Mouse (Mus musculus): ENCODE results near the gene 4930442H23Rik.
A peak's percentile ranks its signal among the peaks of the same experiment; 100 is the strongest.

Gene 4930442H23Rik

DNA sequence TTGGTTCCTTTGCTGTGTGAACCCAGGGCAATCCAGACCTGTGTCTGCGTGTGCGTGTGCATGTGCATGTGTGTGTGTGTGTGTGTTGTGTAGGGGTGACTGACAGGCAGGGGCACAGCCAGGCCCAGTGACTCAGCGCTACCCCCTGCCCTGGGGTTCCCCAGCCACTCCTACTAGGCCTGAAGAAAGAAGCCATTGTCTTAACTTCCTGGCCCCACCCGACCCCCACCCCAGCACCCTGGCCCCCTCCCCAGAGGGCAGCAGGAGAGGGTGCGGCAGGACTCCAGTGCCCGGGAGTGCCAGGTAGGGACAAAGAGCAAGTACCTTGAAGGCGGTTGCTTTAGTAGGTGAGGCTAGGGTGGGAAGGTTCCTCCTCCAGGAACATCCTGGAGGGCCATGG lies 37.9 kb downstream of the 4930442H23Rik start:
- DNase-seq (ENCODE audit: low read depth, low spot score), result peak; percentile 65

DNA sequence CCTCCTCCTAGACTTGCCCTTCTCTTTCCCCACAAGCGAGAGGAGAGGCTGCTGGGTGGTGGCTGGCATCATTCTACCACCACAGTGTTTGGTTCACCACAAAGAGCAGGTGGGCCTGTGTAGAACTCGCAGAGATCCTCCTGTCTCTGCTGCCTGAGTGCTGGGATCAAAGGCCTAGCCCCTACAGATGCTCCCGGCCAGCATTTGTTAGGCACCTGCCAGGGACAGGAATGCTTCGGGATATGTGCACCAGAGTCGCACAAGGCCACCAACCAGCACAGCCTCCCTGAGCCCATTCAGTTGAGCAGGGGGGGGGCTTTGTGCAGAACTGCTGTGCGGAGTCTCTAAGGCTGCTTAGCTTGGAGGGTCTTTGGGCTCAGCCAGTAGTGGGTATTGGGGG lies 38.3 kb downstream of the 4930442H23Rik start:
- no peak for DNase-seq (ENCODE audit: low read depth, low spot score)

DNA sequence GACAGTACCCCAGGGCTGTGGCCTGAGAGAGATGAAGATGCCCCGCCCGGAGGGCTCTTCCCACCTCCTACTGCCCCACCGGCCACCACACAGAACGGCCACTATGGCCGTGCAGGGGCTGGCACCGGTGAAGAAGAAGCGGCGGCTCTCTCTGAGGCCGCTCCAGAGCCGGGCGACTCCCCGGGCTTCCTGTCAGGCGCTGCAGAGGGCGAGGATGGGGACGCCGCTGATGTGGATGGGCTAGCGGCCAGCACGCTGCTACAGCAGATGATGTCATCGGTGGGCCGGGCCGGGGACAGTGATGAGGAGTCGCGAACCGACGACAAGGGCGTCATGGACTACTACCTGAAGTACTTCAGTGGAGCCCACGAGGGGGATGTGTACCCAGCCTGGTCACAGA lies 39.0 kb downstream of the 4930442H23Rik start:
- DNase-seq (ENCODE audit: low read depth, low spot score), result no peak

DNA sequence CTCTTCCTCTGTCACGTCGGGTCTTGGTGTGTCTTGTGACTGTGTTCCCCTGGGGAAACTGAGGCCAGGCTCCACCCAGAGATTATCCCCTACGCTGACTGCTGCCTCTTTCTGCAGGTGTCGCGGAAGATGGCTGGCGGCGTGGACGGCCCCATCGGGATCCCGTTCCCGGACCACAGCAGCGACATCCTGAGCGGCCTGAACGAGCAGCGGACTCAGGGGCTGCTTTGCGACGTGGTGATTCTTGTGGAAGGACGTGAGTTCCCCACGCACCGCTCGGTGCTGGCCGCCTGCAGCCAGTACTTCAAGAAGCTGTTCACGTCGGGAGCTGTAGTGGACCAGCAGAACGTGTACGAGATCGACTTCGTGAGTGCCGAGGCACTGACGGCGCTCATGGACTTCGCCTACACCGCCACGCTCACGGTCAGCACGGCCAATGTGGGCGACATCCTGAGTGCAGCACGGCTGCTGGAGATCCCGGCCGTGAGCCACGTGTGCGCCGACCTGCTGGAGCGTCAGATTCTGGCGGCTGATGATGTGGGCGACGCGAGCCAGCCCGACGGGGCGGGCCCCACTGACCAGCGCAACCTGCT lies 39.7 kb downstream of the 4930442H23Rik start:
- no peak for DNase-seq (ENCODE audit: low read depth, low spot score)

DNA sequence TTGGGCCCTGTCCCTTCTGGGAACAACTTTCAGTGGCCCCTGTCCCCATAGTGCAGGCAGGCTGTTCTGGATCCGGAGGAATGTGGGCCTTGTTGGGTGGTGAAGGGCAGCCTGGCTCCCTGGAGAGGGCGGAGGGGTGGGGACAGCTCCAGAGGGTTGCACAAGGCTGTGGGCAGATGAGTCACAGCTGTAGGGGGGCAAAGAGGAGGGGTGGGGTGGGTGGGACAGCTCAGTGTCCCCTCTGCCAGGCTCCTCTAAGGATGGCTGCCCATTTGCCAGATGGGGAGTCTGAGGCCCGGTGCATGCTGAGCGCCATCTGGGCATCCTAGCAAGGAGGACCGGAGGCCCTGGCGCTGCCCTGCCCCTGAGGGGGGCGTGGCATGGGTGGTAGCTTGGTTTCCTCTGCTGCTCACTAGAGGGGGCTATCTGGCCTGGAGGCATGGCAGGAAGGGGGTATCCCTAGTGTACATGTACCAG lies 40.5 kb downstream of the 4930442H23Rik start:
- DNase-seq (ENCODE audit: low read depth, low spot score), result peak; percentile 70

DNA sequence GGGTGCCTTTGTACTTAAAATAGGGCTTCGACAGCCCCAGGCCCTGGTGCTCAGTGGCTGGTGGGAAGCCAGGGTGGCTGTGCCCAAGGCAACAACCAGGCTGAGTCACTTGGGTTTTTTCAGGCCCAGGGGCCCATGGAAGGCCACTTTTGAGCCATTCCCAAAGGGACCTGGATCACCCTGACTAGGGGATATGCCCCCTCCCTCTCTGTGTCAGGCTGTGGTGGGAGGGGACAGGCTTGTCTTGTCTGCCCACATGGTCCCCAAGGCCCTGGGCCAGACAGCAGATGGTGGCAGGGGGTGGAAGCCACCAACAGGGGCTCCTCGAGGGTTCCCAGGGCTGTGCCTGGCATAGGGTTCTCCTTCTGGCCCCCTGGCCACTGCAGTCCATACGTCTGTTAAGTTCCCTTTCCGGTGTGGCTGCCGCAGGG lies 41.1 kb downstream of the 4930442H23Rik start:
- DNase-seq (ENCODE audit: low read depth, low spot score), result peak; percentile 59

DNA sequence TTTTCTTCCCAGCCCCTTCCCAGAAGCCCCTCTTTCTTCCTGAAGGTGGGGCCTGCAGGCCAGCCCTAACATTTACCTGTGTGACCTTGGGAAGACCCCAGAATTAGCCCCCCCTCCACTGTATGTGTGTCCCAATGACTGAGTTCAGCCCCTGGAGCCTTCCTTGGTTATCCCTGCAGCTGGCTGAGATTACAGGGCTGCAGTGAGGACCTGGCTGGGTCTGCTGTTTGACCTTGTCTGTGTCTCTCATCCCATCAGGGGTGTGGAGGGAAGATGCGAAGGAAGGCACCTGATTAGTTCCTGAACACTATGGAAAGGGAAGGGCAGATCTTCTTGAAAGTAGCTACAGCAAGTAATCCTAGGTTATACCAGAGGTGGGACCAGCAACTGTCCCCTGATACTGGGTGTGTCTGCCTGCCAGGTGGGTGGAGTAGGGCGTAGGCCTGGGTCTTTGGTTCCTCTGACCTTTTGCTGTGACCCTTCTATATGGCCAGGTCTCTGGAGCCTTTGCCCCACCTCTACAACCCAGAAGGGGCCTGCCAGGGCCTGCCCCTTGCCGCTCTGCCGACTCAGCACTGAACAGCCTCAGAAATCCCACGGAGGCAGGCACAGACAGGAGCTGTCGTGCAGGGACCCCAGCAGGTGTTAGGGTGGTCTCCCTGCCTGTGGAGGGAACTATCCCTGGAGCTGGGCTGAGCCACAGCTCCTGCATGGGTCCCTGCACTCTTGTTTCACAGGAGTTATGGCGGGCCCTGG lies 42.0 kb downstream of the 4930442H23Rik start:
- DNase-seq (ENCODE audit: low read depth, low spot score), result no peak

DNA sequence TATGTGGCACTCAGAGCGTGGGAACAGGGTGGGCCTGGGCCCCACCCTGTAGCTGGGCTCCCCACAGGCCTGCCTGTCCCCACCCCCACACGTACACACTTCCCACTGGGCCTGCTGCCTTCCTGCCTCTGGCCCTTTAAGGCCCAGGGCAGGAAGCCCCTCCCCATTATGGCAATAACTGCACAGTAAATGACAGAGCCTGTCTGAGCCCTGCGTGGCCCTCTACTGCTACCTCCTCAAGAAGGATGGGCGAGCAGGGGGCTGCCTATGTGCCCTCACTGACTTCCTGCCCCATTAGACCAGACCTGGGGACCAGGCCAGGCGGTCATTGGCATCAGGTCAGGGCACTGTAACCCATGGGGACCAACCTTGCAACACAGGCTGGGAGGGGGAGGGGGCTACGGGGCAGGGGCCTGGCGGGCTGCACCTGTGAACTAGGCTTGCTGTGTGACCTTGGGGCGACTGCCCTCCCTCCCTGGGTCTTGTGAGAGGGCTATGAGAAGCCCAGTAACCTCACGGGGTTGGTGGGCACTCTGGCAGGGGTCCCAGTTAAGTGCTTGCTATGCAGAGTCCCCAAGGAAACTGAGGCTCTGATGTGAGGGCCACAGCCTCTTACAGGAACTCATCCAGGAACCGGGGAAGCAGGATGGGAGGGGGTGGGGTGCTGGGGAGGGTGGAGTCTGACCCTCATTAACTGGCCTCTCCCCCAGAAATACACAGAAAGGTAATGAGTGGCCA lies 42.8 kb downstream of the 4930442H23Rik start:
- no peak for DNase-seq (ENCODE audit: low read depth, low spot score)

DNA sequence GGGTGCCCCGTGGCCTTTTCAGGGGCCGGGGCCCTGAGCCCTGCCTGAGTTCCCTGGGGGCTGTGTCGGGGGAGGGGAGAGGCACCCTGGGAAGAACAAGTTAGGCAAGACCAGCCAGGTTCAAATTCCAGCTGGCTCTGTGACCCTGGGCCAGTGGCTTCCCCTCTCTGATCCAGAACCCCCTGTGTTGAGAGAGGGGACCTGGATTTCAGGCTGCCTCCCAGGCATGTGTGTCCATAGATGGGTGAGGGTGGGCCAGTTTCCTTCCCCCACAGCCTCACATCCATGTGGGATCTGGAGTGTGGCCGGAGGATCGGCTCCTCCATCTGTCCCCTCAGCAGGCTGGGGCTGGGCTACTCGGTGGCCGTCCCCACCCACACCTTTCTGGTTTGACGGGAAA lies 43.6 kb downstream of the 4930442H23Rik start:
- DNase-seq (ENCODE audit: low read depth, low spot score), result no peak

DNA sequence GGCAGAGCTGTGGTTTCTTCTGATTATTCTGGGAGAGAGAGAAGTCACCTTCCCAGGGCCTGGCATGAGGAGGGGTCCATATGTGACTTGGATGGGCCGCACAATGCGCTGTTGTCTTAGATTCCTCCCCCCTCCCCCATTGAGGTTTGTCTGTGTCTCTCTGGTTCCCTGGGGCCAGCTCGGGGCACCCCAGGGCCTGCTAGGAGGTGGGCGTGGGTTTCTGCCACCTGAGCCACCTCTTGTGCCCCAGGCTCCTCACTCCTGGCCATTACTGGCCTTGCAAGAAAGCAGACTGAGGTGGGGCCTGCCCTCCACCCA lies 44.2 kb downstream of the 4930442H23Rik start:
- no peak for DNase-seq (ENCODE audit: low read depth, low spot score)

DNA sequence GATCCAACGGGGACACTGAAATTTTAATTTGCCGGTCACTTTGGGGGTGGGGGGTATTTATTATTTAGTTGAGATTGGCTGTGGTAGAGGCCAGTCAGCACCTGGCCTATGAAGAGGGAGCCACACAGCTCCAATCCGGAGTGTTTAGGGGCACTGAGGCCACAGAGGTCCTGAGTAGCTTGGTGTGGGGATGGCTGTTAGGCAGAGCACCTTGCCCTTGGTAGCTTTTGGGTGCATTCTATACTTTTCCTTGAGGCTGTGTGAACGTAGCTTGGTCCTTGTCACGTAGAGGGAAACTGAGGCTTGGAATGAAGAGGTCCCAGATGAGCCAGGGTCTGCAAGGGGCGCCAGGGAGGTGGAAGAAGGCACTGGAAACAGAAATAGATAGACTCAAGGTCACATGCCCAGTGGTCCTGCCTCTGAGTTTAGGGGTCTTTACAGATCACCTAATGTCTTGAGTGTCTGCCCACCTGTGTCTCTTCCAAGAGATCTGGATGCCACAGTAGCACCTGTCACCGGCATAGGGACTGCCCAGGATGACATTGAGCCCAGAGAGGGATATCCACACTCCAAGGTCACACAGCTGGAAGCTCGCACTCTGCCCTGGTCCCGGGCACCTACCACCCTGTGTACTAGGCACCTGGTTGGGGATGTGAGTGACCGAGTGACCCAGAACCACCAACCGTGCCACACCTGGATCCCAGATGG lies 44.7 kb downstream of the 4930442H23Rik start:
- DNase-seq (ENCODE audit: low read depth, low spot score), result no peak

DNA sequence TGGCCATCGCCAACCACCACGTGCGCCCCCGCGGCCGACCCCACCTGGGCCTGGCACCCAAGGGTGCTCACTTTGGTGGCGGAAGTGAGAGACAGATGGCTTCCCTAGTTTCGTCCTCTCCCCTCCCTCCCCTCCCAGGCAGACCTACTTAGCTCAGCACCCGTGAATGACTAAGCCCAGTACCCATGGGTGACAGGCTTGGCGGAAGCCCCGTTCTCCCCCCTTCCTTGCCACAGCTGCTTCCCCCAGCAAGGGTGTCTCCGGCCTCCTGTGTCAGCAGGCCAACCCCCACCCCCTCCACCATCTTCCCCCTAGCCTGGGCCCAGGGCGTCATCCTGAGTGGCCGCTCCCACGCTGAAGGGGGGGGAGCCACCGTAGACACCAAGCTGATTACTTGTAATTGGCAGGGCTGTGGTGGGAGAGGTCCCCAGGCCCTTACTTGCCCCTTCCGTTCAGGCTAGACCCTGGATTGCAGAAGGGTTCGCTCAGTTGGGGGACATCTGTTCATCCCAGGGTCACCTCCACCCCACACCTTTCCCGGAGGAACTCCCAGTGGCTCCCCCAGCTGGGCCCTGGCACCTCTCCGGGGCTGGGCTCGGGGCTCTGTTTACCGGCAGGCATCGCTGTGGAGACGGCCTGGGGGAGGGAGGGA lies 45.4 kb downstream of the 4930442H23Rik start:
- DNase-seq (ENCODE audit: low read depth, low spot score), result peak; percentile 55

DNA sequence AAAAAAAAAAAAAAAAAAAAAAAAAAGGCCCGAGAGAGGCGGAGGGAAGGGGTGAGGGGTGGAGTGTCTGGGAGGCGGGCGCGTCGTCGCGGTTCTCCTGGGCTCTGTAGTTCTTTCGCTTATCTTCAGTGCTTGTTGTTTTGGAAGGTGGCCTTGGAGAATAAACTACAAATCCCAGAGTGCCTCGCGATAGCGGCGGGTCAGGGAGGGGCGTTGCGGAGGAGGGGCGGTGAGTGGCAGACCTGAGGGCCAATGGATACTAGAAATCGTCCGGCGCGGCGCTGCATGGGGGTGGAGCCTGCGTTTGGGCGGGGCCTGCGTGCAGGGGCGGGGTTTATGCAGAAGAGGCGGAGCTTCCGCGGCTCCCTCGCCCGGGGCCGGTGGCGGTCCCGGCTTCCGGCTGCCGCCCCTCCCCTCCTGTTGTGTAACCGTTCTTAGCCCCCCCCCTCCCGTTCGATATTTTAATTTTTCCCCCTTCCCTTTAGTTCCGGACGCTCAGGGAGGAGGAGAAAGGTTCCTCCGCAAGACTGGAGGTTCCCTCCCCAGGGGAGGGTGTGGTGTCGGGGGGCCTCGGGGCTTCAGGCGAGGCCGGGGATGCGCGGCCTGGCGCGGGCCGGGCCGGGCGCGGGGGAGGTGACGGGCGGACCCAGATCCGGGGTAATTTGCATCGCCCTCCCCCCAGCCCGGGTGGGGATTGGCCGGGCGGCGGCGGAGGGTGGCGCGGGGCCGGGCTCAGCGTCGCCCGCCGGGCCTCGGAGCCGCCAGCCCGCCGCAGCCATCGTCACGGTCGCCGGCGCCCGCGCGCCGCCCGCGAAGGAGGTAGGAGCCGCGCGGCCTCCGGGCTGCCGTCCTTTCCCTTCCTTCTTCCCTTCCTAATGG lies 46.2 kb downstream of the 4930442H23Rik start:
- DNase-seq (ENCODE audit: low read depth, low spot score), result peak; percentile 96

DNA sequence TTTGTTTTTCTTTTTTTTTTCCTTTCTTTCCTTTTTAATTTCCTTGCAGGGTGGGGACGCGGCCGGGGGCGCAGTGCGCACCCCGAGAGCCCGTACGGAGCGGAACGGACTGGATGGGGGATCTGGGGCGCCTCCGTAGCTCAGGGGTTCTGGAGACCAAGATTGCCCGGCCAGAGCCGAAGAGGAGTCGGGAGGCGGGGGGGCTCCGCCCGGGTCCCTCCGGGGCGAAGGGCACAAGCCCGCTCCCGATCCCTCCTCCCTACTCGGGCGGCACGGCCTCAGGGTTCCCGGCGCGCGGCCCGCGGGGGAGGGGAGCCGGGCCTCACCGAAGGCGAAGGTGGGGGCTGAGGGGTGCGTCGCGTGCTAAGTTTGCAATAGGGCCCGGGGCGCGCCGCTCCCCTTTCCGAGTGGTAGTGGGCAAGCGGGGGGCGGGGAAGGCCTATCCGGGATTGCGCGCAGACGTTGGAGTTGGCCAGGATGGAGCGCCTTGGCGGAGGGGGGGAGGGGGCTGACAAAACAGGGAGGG lies 46.9 kb downstream of the 4930442H23Rik start:
- no peak for DNase-seq (ENCODE audit: low read depth, low spot score)

DNA sequence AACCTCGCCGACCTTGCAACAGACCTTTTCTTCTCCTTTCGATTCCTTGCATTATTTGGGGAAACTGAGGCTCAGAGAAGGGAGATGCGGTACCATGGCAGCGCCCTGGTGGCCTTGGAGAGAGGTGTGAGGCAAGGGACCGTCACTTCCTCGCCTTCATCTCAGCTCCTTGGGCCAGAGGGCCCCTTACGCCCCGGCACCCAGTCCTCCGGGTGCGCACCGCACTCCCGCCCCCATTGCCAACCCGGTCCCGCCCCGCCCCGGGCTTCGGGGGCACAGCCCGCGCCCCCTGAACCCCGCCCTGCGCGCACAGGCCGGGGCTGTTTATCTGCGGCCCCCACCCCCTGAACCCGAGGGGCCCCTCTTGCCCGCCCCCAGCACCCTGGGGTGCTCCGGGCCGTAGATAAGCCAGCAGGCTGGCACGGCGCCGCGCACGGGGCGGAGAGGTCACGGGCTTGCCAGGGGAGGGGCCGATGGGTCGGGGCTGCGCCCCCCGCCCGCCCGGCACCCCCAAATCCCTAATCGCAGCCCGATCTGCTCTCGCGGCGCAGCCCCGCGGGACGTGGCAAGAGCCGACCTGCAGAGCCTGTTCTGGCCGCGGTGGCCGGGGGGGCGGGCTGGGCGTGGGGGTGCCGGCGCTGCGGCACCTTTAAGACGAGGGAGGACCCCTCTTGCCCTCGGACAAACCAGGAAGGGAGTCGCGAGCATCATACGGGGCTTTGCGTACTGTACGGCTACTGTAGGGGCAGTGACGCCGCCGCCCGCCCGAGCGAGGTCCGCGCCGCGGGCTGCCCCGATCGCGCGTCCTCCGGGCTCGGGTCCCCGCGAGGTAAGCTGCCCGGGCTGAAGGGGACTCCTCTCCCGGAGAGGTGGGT lies 47.6 kb downstream of the 4930442H23Rik start:
- DNase-seq (ENCODE audit: low read depth, low spot score), result peak; percentile 64

DNA sequence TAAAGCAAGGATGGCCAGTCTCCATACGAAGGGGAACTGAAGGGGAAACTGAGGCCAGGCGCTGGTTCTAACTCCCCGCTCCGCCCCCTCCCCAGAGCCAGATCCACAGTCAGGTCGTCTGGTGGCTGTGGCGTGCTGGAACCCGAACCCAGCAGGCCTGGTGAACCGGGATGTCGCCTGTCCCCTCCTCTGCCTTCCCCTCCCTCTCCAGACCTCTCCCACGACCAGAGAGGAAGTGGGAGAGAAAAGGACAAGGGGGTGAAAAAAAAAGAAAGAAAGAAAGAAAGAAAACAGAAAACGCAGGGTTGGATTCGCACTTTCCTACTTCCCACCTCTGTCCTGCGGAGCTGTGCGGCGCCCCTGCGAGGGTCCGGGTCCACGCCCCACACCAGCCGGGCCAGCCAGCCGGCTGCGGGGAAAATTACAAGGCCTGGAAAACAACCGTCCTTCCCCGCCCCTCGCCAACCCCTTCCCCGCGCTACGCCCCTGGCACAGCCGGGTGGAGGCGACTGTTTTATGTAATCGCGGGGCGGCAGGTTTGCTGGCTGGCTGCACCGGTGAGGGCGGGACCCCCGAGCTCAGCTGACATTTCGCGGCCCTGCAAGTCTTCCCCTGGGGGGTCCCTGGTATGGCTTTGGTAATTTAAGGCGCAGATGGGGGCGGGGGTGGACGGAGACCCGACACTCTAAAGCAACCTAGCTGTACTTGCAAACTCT lies 48.5 kb downstream of the 4930442H23Rik start, which contains the start of gene Zbtb7a:
Zbtb7a (plus strand) TSS at position 255 of the 716 bp plus-strand sequence.
- no peak for DNase-seq (ENCODE audit: low read depth, low spot score)

DNA sequence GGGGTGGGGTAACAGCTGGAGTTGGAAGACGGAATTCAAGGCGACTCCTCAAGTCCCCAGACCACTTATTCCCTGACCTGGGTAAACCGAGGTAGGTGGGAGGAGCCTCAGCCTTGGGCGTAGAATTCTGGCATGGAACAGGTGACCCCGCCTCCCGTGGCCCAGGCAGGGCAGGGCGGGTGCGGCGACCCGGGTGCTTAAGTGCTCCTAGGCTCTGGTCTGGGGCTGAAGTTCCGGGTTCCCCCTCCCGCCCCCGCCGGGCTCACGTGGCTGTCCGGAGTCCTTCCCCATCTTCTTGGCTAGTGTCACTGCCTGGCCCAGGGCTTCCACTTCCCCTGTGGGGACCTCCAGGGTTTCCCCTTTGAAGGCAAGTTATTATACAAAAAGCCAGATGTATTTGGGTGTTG lies 49.5 kb downstream of the 4930442H23Rik start:
- no peak for DNase-seq (ENCODE audit: low read depth, low spot score)
